ENCODE assay signal across 9 mouse cellular contexts in the genomic region with DNA sequence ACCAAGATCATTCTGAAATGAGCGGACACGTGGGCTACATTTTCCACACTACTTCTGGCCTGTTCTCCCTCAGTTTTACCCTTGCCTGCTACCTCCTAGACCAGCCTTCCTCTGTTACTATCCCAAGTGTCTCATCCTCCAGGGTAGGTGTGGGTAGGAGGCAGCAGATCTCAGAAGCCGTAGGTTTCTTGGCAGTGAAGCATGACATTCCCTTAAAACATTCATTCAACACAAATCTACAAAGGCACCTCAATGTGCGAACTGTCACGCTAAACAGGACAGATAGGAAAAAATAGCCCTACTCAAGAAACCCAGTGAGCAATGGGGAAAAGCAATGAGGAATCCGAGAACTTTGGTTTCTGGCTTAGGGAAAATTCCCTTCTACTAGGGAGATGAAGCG. TPM values are rescaled to one million over a fixed set of nuclear protein-coding genes. Genes with fewer than 3 reads are reported as not detected.
A peak's percentile ranks its signal among the peaks of the same experiment; 100 is the strongest.
DNase-seq lines count a peak whose midpoint lies in the region; ATAC-seq and TF ChIP-seq lines count a peak whose summit lies in the region.
"Had no signal": no experiment of that assay in that cellular context is flagged by ENCODE, and none has a peak within 500 bp of the region (broad histone marks: within the 10 kb centered on the region; RNA-seq: fewer than 3 reads in every experiment).

No protein-coding gene starts in this region.

- WGBS in heart, embryonic 12.5 days = 51% methylated on average over 7 of the region's 7 CpGs
- 51% methylated on average over 7 of the region's 7 CpGs for WGBS in forebrain, postnatal 0 days
- WGBS in liver, postnatal 0 days (ENCODE audit: insufficient replicate concordance) = 71% methylated on average over 7 of the region's 7 CpGs

- no peak for TF ChIP-seq CTCF in ES-Bruce4 (IDR thresholded peaks at IDR 0.05; ENCODE audit: low read depth, low read length)
- TF ChIP-seq CTCF in forebrain, postnatal 0 days (IDR thresholded peaks at IDR 0.05; ENCODE audit: low read depth) = no peak
- TF ChIP-seq CTCF in liver, postnatal 0 days (IDR thresholded peaks at IDR 0.05; ENCODE audit: low read depth) = no peak

- H3K9me3 ChIP-seq in heart, embryonic 12.5 days (replicated peaks) = no peaks in the 10 kb centered on the region
- no peaks in the 10 kb centered on the region for H3K9me3 ChIP-seq in ES-Bruce4 (replicated peaks; ENCODE audit: control insufficient read depth, insufficient read depth, low read length, poor library complexity, severe bottlenecking)
- H3K9me3 ChIP-seq in forebrain, postnatal 0 days (ENCODE audit: low read length) = no peaks in the 10 kb centered on the region
- H3K9me3 ChIP-seq in liver, postnatal 0 days (ENCODE audit: low read length) = no peaks in the 10 kb centered on the region

- H3K4me3 ChIP-seq in heart, embryonic 12.5 days = peak overlapping the region; percentile 84
- no peak overlapping the region for H3K4me3 ChIP-seq in ES-Bruce4 (ENCODE audit: low read depth, low read length)
- peak overlapping the region; percentile 71 for H3K4me3 ChIP-seq in forebrain, postnatal 0 days (ENCODE audit: low read depth, low read length)
- H3K4me3 ChIP-seq in liver, postnatal 0 days (ENCODE audit: low read depth, low read length) = peak overlapping the region; percentile 77

- peak overlapping the region; percentile 50 for H3K9ac ChIP-seq in heart, embryonic 12.5 days
- peak overlapping the region; percentile 78 for H3K9ac ChIP-seq in ES-Bruce4 (ENCODE audit: low read depth, poor library complexity, severe bottlenecking)
- peak overlapping the region; percentile 85 for H3K9ac ChIP-seq in forebrain, postnatal 0 days
- H3K9ac ChIP-seq in liver, postnatal 0 days (replicated peaks) = no peak overlapping the region

- TF ChIP-seq EP300 in ES-Bruce4 (IDR thresholded peaks at IDR 0.05; ENCODE audit: insufficient read depth, low read depth, low read length) = no peak
- TF ChIP-seq EP300 in liver, postnatal 0 days (IDR thresholded peaks at IDR 0.05; ENCODE audit: low read depth) = no peak

- no peak for TF ChIP-seq POLR2A in ES-Bruce4 (IDR thresholded peaks at IDR 0.05; ENCODE audit: insufficient read depth, low read length)

- ATAC-seq in heart, embryonic 12.5 days (ENCODE audit: insufficient number of reproducible peaks, low FRiP score) = no peak
- ATAC-seq in forebrain, postnatal 0 days = no peak
- ATAC-seq in liver, postnatal 0 days = no peak
- ATAC-seq in activated CD4-positive, CD25-positive, alpha-beta regulatory T cell, adult 4 months = no peak

- H3K27ac ChIP-seq in heart, embryonic 12.5 days (ENCODE audit: poor library complexity, severe bottlenecking) = peak overlapping the region; percentile 99; the same call in 1 of the 2 replicates
- H3K27ac ChIP-seq in ES-Bruce4 (ENCODE audit: insufficient read depth, low read length) = no peak overlapping the region
- H3K27ac ChIP-seq in forebrain, postnatal 0 days (ENCODE audit: low read depth, low read length) = peak overlapping the region; percentile 99
- peak overlapping the region; percentile 97; the same call in 1 of the 2 replicates for H3K27ac ChIP-seq in liver, postnatal 0 days (ENCODE audit: low read depth)

- DNase-seq in heart, adult 8-10 months (ENCODE audit: low spot score) = no peak
- DNase-seq in forebrain, postnatal 0 days = no peak
- DNase-seq in liver, postnatal 0 days = no peak
- no peak for DNase-seq in embryo, embryonic 10 days (ENCODE audit: low spot score)
- DNase-seq in thymus, postnatal 14 days = no peak
- DNase-seq: lung, postnatal 14 days had no signal

- H3K4me2 ChIP-seq in heart, embryonic 12.5 days = peak overlapping the region; percentile 88
- H3K4me2 ChIP-seq in forebrain, postnatal 0 days (ENCODE audit: low read depth) = peak overlapping the region; percentile 98
- H3K4me2 ChIP-seq in liver, postnatal 0 days (ENCODE audit: low read depth, low read length) = peak overlapping the region; percentile 93

- H3K27me3 ChIP-seq in heart, embryonic 12.5 days (replicated peaks) = no peaks in the 10 kb centered on the region
- no peaks in the 10 kb centered on the region for H3K27me3 ChIP-seq in ES-Bruce4 (ENCODE audit: control insufficient read depth, insufficient read depth, low read length, poor library complexity, severe bottlenecking)
- no peaks in the 10 kb centered on the region for H3K27me3 ChIP-seq in forebrain, postnatal 0 days (ENCODE audit: insufficient read depth, low read length)
- no peaks in the 10 kb centered on the region for H3K27me3 ChIP-seq in liver, postnatal 0 days (ENCODE audit: insufficient read depth, low read length)

- peaks cover 18% of the 10 kb centered on the region for H3K36me3 ChIP-seq in heart, embryonic 12.5 days
- H3K36me3 ChIP-seq in ES-Bruce4 (ENCODE audit: control insufficient read depth, insufficient read depth, low read length, poor library complexity, severe bottlenecking) = no peaks in the 10 kb centered on the region
- H3K36me3 ChIP-seq in forebrain, postnatal 0 days (ENCODE audit: insufficient read depth) = peaks cover 16% of the 10 kb centered on the region
- peaks cover 5% of the 10 kb centered on the region for H3K36me3 ChIP-seq in liver, postnatal 0 days (replicated peaks; ENCODE audit: insufficient read depth, low read length)

- H3K4me1 ChIP-seq in heart, embryonic 12.5 days (replicated peaks) = peaks cover 55% of the 10 kb centered on the region
- peaks cover 10% of the 10 kb centered on the region for H3K4me1 ChIP-seq in ES-Bruce4 (ENCODE audit: control insufficient read depth, insufficient read depth, low read length)
- H3K4me1 ChIP-seq in forebrain, postnatal 0 days (ENCODE audit: insufficient read depth) = peaks cover 39% of the 10 kb centered on the region
- peaks cover 58% of the 10 kb centered on the region for H3K4me1 ChIP-seq in liver, postnatal 0 days (ENCODE audit: insufficient read depth)

RNA-seq across cellular contexts. Expression of gene Kdm6b, which starts 0.9 kb away (rescaled TPM):
- 24.9 and 25.4 TPM in 2 replicates for polyA plus RNA-seq in heart, embryonic 12.5 days (2016; fragmentation: Nextera tagmentation; extraction: Ambion mirVana)
- 10 to 100 TPM; 19.1 to 26.2 (median 22.3) TPM for total RNA-seq in heart, adult 8-10 months (2022)
- polyA plus RNA-seq in ES-Bruce4 (2011; ENCODE audit: insufficient read depth, insufficient read length, low read depth, missing spikeins) = 23.3 and 28.4 TPM in 2 replicates
- total RNA-seq in forebrain, postnatal 0 days (2014; rRNA removed) = 10.2 and 15.0 TPM in 2 replicates
- polyA plus RNA-seq in forebrain, postnatal 0 days (2015; fragmentation: Nextera tagmentation; extraction: Ambion mirVana) = 18.1 and 30.2 TPM in 2 replicates
- polyA plus RNA-seq in liver, postnatal 0 days (2015; fragmentation: Nextera tagmentation; extraction: Ambion mirVana) = 7.4 and 8.2 TPM in 2 replicates
- polyA plus RNA-seq in activated CD4-positive, CD25-positive, alpha-beta regulatory T cell, adult 4 months (2017; shearing (Covaris generic)) = 10 to 100 TPM; 23.6 to 28.3 TPM

RNA-seq across cellular contexts. Expression of gene Tmem88, which starts 14.5 kb away (rescaled TPM):
- polyA plus RNA-seq in heart, embryonic 12.5 days (2016; fragmentation: Nextera tagmentation; extraction: Ambion mirVana) = 34.4 and 35.7 TPM in 2 replicates
- total RNA-seq in heart, adult 8-10 months (2022) = 10 to 100 TPM; 13.2 to 24.7 (median 19.5) TPM
- polyA plus RNA-seq in ES-Bruce4 (2011; ENCODE audit: insufficient read depth, insufficient read length, low read depth, missing spikeins) = 15.7 and 16.6 TPM in 2 replicates
- total RNA-seq in forebrain, postnatal 0 days (2014; rRNA removed) = 2.0 and 2.4 TPM in 2 replicates
- polyA plus RNA-seq in forebrain, postnatal 0 days (2015; fragmentation: Nextera tagmentation; extraction: Ambion mirVana) = 6.8 and 7.7 TPM in 2 replicates
- 12.3 and 14.0 TPM in 2 replicates for polyA plus RNA-seq in liver, postnatal 0 days (2015; fragmentation: Nextera tagmentation; extraction: Ambion mirVana)
- polyA plus RNA-seq in activated CD4-positive, CD25-positive, alpha-beta regulatory T cell, adult 4 months (2017; shearing (Covaris generic)) = under 1 TPM; 0.22 to 0.51 TPM

RNA-seq across cellular contexts. Expression of gene Cyb5d1, which starts 17.1 kb away (rescaled TPM):
- polyA plus RNA-seq in heart, embryonic 12.5 days (2016; fragmentation: Nextera tagmentation; extraction: Ambion mirVana) = 24.8 and 27.1 TPM in 2 replicates
- 10 to 100 TPM; 33.3 to 39.8 (median 36.9) TPM for total RNA-seq in heart, adult 8-10 months (2022)
- 21.1 and 21.5 TPM in 2 replicates for polyA plus RNA-seq in ES-Bruce4 (2011; ENCODE audit: insufficient read depth, insufficient read length, low read depth, missing spikeins)
- 21.1 and 28.9 TPM in 2 replicates for total RNA-seq in forebrain, postnatal 0 days (2014; rRNA removed)
- polyA plus RNA-seq in forebrain, postnatal 0 days (2015; fragmentation: Nextera tagmentation; extraction: Ambion mirVana) = 17.0 and 24.2 TPM in 2 replicates
- 4.7 and 5.4 TPM in 2 replicates for polyA plus RNA-seq in liver, postnatal 0 days (2015; fragmentation: Nextera tagmentation; extraction: Ambion mirVana)
- polyA plus RNA-seq in activated CD4-positive, CD25-positive, alpha-beta regulatory T cell, adult 4 months (2017; shearing (Covaris generic)) = 10 to 100 TPM in 1 of 2 experiments, 1 to 10 TPM in 1; 9.4 to 17.9 TPM

RNA-seq across cellular contexts. Expression of gene Naa38, which starts 17.3 kb away (rescaled TPM):
- polyA plus RNA-seq in heart, embryonic 12.5 days (2016; fragmentation: Nextera tagmentation; extraction: Ambion mirVana) = 147 and 150 TPM in 2 replicates
- 100 to 1,000 TPM; 109 to 140 (median 120) TPM for total RNA-seq in heart, adult 8-10 months (2022)
- polyA plus RNA-seq in ES-Bruce4 (2011; ENCODE audit: insufficient read depth, insufficient read length, low read depth, missing spikeins) = 77.9 and 94.0 TPM in 2 replicates
- 47.7 and 59.2 TPM in 2 replicates for total RNA-seq in forebrain, postnatal 0 days (2014; rRNA removed)
- 125 and 141 TPM in 2 replicates for polyA plus RNA-seq in forebrain, postnatal 0 days (2015; fragmentation: Nextera tagmentation; extraction: Ambion mirVana)
- 83.7 and 83.9 TPM in 2 replicates for polyA plus RNA-seq in liver, postnatal 0 days (2015; fragmentation: Nextera tagmentation; extraction: Ambion mirVana)
- 100 to 1,000 TPM; 146 TPM for polyA plus RNA-seq in activated CD4-positive, CD25-positive, alpha-beta regulatory T cell, adult 4 months (2017; shearing (Covaris generic))

RNA-seq across cellular contexts. Expression of gene Chd3, which starts 43.3 kb away (rescaled TPM):
- polyA plus RNA-seq in heart, embryonic 12.5 days (2016; fragmentation: Nextera tagmentation; extraction: Ambion mirVana) = 19.2 and 23.5 TPM in 2 replicates
- total RNA-seq in heart, adult 8-10 months (2022) = 10 to 100 TPM; 16.7 to 20.4 (median 18.3) TPM
- polyA plus RNA-seq in ES-Bruce4 (2011; ENCODE audit: insufficient read depth, insufficient read length, low read depth, missing spikeins) = 21.9 and 25.7 TPM in 2 replicates
- 356 and 381 TPM in 2 replicates for total RNA-seq in forebrain, postnatal 0 days (2014; rRNA removed)
- polyA plus RNA-seq in forebrain, postnatal 0 days (2015; fragmentation: Nextera tagmentation; extraction: Ambion mirVana) = 55.3 and 74.7 TPM in 2 replicates
- polyA plus RNA-seq in liver, postnatal 0 days (2015; fragmentation: Nextera tagmentation; extraction: Ambion mirVana) = 7.8 and 8.7 TPM in 2 replicates
- polyA plus RNA-seq in activated CD4-positive, CD25-positive, alpha-beta regulatory T cell, adult 4 months (2017; shearing (Covaris generic)) = 10 to 100 TPM; 58.7 to 62.7 TPM
